Mouse (Mus musculus): ENCODE data around the gene Slc44a1.

Slc44a1 gene

DNA sequence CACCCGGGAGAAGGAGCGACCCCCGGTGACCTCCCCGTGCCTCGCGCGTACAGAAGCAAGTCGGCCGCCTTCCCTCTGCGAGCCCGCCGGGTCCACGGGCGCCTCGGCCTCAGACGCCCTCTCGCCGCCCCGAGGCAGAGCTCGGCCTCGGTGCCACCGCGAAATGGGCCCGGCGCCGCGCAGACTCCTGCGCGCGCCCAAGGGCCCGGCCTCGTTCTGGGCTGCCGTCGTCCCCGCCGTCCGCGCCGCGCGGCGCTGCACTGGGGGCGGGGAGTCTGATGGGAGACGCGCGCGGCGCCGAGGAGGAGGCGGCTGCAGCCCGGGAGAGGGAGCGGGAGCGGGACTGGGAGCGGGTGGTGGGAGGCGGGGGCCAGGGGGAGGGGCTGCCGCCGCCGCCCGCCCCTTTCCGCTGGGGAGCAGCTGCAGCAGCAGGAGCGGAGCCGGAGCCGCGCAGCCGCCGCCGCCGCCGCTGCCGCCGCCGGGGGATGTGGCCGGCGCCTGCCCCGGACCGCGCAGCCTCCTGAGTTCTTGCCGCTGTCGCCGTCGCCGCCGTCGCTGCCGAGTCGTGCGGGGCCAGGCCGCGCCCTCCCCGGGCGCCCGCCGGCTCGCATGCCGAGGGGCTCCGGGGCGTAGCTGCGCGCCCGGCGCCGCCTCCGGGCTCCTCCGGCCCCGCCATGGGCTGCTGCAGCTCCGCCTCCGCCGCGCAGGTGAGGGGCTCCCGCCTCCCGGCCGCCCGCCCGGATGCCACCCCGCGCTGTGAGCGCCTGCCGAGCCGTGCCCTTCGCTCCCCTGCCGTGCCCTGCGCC, at the start of gene Slc44a1:
Gene Slc44a1, plus strand, starts transcription at position 404 of the 806 bp plus-strand sequence.
- peak; percentile 88 to 95 for DNase-seq

- no peak for DNase-seq
Measured at GRCm38 (mm10) chr4:53395002-53395401, 45.2 kb upstream of the Slc44a1 start.

GRCm38 (mm10) chr4:53396623-53397192, 43.5 kb upstream of the Slc44a1 start:
- DNase-seq: no peak

DNA sequence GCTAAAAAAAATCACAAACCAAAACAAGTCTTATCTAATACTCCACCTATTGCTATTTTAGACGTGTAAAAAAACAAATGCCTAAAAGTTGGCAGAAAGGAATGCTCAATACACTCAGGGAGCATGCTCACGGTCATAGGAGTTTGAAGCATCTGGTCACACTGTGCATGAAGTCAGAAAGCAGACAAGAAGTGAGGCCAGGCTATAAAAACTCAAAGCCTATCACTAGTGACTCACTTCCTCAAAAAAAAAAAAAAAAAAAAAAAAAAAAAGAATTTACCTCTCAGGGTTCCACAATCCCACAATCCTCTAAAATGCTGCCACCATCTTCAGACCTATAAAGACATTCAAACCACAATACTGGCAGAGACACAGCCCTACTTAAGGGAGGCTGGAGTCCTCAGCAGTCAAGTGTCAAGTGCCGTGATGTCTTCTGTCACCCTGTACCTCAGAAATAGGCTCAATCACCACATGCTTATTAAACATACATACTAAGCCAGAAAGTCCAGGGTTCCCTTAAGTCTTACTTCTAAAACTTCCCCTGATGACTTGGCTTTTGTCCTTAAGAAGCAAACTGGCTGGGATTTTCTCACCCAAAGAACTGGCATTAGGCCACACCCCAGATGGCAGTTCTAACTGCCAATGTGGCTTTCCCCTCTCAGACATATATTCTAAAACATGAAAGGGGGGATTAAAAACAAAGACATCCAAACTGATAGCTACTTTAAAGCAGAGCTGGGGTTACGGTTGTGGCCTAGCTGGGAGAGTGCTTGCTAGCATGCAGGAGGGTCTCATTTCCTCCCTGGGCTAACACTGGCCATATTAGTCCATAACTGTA, 42.7 kb upstream of the Slc44a1 start:
- DNase-seq: peak; percentile 53 to 69

DNA sequence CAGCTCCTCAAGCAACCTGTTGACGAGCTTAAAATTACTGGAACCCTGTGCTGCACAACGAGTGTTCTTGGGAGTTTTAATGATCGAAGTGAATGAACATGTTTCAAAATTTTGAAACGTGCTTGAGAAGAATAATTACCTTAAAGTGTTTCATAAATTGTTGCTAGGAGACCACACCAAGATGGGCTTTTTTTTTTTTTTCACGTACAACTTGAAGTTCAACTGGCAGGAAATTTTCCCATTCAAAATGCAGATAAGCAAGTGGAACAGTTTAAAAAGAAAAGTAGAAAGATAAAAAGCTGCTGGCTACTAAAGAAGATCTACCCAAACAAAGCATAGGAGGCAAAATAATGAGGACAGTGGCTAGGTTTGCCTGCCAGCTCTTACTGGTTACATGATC, 41.7 kb upstream of the Slc44a1 start:
- DNase-seq: no peak

GRCm38 (mm10) chr4:53399428-53399827, 40.8 kb upstream of the Slc44a1 start:
- DNase-seq: peak; percentile 55 to 74

DNA sequence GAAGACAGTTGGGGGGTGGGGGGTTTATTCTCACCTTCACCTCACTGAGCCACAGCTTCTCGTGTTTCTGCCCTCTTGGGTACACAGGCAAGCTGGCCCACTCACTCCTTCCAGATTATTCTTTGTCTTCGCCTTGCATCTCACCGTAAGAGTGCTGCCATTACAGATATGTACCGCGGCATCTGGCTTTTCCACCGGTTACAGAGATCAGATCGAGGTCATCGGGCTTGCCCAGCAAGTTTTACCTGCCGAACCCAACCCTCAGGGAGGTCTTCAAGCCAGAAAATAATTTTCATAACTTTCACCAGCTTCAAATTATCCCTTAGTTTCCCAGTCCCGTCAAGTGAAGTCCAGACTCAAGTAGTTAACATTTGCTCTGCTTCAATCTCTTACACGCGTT, 36.8 kb upstream of the Slc44a1 start:
- no peak for DNase-seq

GRCm38 (mm10) chr4:53404431-53404925, 35.7 kb upstream of the Slc44a1 start:
- DNase-seq: no peak

DNA sequence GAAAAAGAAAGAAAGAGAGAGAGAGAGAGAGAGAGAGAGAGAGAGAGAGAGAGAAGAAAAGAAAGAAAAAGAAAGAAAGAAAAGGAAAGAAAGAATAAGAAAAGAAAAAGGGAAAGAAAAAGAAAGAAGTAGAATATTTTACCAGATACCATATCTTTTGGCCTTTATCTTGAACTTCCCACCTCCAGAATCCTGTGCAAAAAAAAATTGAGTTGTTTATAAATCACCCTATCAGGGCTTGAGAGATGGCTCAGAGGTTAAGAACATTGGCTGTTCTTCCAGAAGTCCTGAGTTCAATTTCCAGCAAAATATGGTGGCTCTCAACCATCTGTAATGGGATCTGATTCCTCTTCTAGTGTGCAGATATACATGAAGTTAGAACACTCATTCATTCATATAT, 33.3 kb upstream of the Slc44a1 start:
- DNase-seq: no peak

DNA sequence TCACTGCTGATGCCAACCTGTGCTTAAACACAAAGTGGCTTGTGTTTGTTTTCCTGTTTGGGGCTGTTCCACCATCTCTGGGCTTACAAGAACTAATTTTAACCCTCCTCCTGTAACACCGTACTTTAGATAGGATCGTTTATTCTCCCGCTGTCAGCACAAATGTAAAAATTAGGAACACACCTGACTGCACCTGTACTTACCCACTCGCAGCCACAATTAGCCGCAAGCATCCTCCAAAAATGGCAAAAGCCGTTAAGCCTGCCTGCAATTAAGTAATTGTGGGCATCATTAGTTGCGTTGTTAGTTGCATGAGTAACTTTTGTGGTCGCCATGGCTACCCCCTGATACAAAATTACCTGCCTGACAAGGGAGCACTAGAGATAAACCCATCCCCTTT, 31.4 kb upstream of the Slc44a1 start:
- no peak for DNase-seq

DNA sequence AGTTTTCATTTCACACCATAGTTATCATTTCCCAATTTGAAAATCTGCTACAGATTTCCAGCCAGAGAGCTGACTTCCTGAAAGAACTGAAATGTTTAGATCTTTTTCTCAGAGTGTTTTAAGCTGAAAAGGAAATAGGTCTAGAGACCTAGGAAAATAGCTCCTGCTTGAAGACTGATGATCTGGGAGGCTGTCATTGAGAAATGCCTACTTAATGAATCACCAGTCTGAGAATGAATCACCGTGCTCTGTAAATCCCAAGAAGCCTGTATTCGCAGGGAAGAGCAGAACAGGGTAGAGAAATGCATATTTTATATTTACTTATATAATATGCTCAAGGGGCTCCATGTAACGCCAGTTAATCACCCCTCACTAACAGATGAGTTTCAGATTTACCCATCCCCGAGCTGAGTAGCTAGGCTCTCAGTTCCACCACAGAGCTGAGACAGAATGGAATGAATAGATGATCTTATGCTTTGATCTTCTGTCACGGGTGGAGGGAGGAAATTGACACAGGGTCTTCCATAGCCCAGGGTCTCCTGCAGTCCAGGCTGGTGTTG, 30.6 kb upstream of the Slc44a1 start:
- DNase-seq: no peak

DNA sequence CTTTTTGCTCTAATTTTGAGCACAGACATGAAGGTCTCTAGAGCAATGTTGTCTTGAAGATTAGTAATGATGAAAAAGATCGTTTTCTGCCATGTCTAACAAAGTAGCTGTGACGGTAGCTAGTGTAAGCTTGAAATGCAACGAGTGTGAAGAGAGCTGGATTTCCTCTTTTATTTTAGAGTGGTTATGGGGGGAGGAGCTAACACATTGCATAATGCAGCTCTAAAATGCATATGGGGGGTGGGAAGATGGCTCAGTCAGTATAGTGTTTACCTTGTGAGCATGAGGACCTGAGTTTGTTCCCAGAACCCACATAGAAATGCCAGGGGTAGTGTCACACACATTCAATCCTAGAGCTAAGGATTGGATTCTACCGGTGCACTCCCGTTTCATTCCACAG, 29.5 kb upstream of the Slc44a1 start:
- DNase-seq: no peak

DNA sequence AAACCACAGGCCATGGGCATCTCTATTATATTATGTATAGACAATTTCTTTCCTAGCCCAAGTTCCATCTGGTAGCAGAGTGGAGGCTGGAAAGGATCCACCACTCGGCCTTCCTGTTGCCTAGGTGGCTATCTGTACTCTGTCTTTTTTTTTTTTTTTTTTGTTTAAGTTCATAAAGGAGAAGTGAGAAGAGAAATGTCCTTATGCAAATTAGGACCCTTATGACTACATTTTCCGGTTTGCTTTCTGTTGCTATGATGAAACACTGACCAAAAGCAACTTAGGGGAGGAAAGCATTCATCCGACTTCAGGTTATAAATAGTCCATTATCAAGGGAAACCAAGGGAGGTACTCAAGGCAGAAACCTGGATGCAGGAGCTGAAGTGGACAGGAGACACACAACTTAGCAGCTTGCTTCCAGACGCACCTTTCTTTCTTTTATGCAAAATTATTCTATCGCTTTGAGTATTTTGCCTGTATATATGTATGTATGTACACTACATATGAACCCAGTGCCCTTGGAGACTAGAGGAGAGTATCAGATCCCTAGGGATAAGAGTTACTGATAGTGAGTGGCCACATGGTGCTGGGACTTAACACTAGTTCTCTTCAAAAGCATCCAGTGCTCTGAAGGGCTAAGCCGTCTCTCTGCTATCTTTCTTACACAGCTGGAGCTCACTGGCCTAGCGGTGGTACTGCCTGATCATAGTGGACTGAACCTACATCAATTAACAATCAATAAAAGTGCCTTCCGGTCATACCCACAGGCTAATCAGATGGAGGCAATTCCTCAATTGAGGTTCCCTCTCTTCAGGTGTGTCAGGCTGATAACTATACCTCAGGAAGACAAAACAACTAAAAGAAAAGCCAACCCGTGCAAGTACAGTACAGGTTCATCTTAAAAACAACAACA, 28.0 kb upstream of the Slc44a1 start:
- DNase-seq: no peak

- no peak for DNase-seq
Measured at GRCm38 (mm10) chr4:53412991-53413390, 27.2 kb upstream of the Slc44a1 start.

- DNase-seq: no peak
Measured at GRCm38 (mm10) chr4:53414031-53414797, 26.0 kb upstream of the Slc44a1 start.

DNA sequence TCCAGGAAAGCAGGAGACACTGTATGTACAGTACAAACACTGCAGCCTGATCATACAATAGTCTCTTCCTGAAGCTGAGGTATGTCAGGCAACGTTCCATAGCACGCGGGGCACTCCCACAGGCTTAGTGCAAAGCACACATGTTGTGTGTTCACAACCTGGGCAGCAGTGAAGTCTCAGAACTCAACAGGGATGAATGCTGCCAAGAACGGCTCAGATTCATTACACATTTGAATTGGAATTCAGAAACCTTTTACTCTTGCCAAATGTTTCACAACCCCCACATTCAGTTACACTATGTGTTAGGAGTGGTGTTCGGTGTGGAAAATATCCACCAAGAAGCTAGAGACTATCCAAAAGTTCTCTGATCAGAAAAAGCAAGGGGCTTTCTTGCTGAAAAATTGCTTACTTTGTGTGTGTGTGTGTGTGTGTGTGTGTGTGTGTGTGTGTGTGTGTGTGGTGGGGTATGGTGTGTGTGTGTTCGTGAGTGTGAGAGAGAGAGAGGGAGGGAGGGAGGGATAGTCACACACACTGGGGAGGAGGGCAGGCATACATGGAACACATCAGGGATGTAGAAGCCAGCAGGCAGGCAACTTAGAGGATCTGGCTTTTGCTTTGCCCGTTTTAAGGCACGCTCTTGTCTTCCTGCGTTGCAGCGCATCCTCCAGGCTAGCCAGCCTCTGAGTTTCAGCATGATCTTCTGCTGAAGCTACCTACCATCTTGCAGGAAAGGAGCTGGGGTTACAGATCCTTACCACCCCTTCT, 24.2 kb upstream of the Slc44a1 start:
- DNase-seq: no peak

GRCm38 (mm10) chr4:53416928-53417327, 23.3 kb upstream of the Slc44a1 start:
- DNase-seq: no peak

GRCm38 (mm10) chr4:53422799-53423198, 17.4 kb upstream of the Slc44a1 start:
- no peak for DNase-seq

DNA sequence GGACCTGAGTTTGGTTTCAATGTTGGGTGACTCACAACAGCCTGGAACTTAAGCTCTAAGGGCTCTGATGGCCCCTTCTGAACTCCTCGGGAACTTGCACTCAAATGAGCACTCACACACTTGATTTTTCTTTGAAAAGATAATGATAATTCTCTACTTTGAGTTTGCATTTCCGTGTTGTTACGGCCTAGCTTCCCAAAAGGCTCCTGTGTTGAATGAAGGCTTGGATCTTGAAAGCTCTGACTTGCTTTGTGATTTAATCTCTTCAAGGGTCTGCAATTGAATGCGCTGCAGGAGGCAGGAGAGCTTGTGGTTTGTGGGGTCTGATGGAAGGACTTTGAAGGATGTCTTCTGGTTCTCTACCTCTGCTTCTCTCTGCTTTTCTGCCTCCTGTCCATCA, 13.1 kb upstream of the Slc44a1 start:
- no peak for DNase-seq

GRCm38 (mm10) chr4:53430522-53430921, 9.7 kb upstream of the Slc44a1 start:
- DNase-seq: no peak
